Mouse (Mus musculus): ENCODE measurements at regions not wholly inside any gene's neighbourhood (a gene's known extent, or its start where the extent isn't known, plus 50 kb on each side); places are given as distances from the start of the nearest gene placed in this dataset.

- Histone ChIP-seq H3K4me1 (ENCODE audit: control insufficient read depth, insufficient read depth, low read length) (peaks cover 3% of the 10 kb centered on the region), H3K27me3 (ENCODE audit: control insufficient read depth, insufficient read depth, low read length) (no peaks in the 10 kb centered on the region), H3K27ac (ENCODE audit: control insufficient read depth, insufficient read depth, low read depth, low read length) (no peak overlapping the region), H3K36me3 (ENCODE audit: control insufficient read depth, insufficient read depth, low read length) (no peaks in the 10 kb centered on the region), H3K4me3 (ENCODE audit: control insufficient read depth, low read depth, low read length) (no peak overlapping the region)
- TF ChIP-seq CTCF (IDR thresholded peaks at IDR 0.05; ENCODE audit: control insufficient read depth, insufficient read depth, insufficient replicate concordance, low read depth, low read length) (no peak), POLR2A (IDR thresholded peaks at IDR 0.05; ENCODE audit: control insufficient read depth, low read depth, low read length) (no peak)
These were observed 342.2 kb upstream of the Zfp462 start for GRCm38 (mm10) chr4:54602513-54603205.

GRCm38 (mm10) chr4:54610101-54610500 is 334.7 kb upstream of the Zfp462 start:
- TF ChIP-seq CTCF (IDR thresholded peaks at IDR 0.05; ENCODE audit: control insufficient read depth, insufficient read depth, insufficient replicate concordance, low read depth, low read length) = no peak
- TF ChIP-seq POLR2A (IDR thresholded peaks at IDR 0.05; ENCODE audit: control insufficient read depth, low read depth, low read length) = no peak
- Histone ChIP-seq H3K27me3 (ENCODE audit: control insufficient read depth, insufficient read depth, low read length) (no peaks in the 10 kb centered on the region), H3K27ac (ENCODE audit: control insufficient read depth, insufficient read depth, low read depth, low read length) (no peak overlapping the region), H3K36me3 (ENCODE audit: control insufficient read depth, insufficient read depth, low read length) (no peaks in the 10 kb centered on the region), H3K4me1 (ENCODE audit: control insufficient read depth, insufficient read depth, low read length) (no peaks in the 10 kb centered on the region), H3K4me3 (ENCODE audit: control insufficient read depth, low read depth, low read length) (no peak overlapping the region)

- no peak overlapping the region for H3K27ac ChIP-seq (ENCODE audit: control insufficient read depth, insufficient read depth, low read depth, low read length)
- H3K4me1 ChIP-seq (ENCODE audit: control insufficient read depth, insufficient read depth, low read length) = no peaks in the 10 kb centered on the region
- no peaks in the 10 kb centered on the region for H3K36me3 ChIP-seq (ENCODE audit: control insufficient read depth, insufficient read depth, low read length)
- no peaks in the 10 kb centered on the region for H3K27me3 ChIP-seq (ENCODE audit: control insufficient read depth, insufficient read depth, low read length)
- no peak overlapping the region for H3K4me3 ChIP-seq (ENCODE audit: control insufficient read depth, low read depth, low read length)
- TF ChIP-seq POLR2A (IDR thresholded peaks at IDR 0.05; ENCODE audit: control insufficient read depth, low read depth, low read length) = no peak
- no peak for TF ChIP-seq CTCF (IDR thresholded peaks at IDR 0.05; ENCODE audit: control insufficient read depth, insufficient read depth, insufficient replicate concordance, low read depth, low read length)
These were observed 332.6 kb upstream of the Zfp462 start for GRCm38 (mm10) chr4:54611990-54612980.

- no peak overlapping the region for H3K4me3 ChIP-seq (ENCODE audit: control insufficient read depth, low read depth, low read length)
- no peak for TF ChIP-seq POLR2A (IDR thresholded peaks at IDR 0.05; ENCODE audit: control insufficient read depth, low read depth, low read length)
- TF ChIP-seq CTCF (IDR thresholded peaks at IDR 0.05; ENCODE audit: control insufficient read depth, insufficient read depth, insufficient replicate concordance, low read depth, low read length) = no peak
- H3K36me3 ChIP-seq (ENCODE audit: control insufficient read depth, insufficient read depth, low read length) = no peaks in the 10 kb centered on the region
- H3K27me3 ChIP-seq (ENCODE audit: control insufficient read depth, insufficient read depth, low read length) = no peaks in the 10 kb centered on the region
- H3K27ac ChIP-seq (ENCODE audit: control insufficient read depth, insufficient read depth, low read depth, low read length) = no peak overlapping the region
- H3K4me1 ChIP-seq (ENCODE audit: control insufficient read depth, insufficient read depth, low read length) = no peaks in the 10 kb centered on the region
These were observed 331.8 kb upstream of the Zfp462 start for GRCm38 (mm10) chr4:54613076-54613475.

- H3K4me1 ChIP-seq (ENCODE audit: control insufficient read depth, insufficient read depth, low read length) = no peaks in the 10 kb centered on the region
- H3K27ac ChIP-seq (ENCODE audit: control insufficient read depth, insufficient read depth, low read depth, low read length) = no peak overlapping the region
- no peaks in the 10 kb centered on the region for H3K27me3 ChIP-seq (ENCODE audit: control insufficient read depth, insufficient read depth, low read length)
- no peak overlapping the region for H3K4me3 ChIP-seq (ENCODE audit: control insufficient read depth, low read depth, low read length)
- TF ChIP-seq POLR2A (IDR thresholded peaks at IDR 0.05; ENCODE audit: control insufficient read depth, low read depth, low read length) = no peak
- TF ChIP-seq CTCF (IDR thresholded peaks at IDR 0.05; ENCODE audit: control insufficient read depth, insufficient read depth, insufficient replicate concordance, low read depth, low read length) = no peak
- no peaks in the 10 kb centered on the region for H3K36me3 ChIP-seq (ENCODE audit: control insufficient read depth, insufficient read depth, low read length)
These were observed 331.2 kb upstream of the Zfp462 start for GRCm38 (mm10) chr4:54613611-54614010.

GRCm38 (mm10) chr4:54615886-54616285 is 329.0 kb upstream of the Zfp462 start:
- TF ChIP-seq POLR2A (IDR thresholded peaks at IDR 0.05; ENCODE audit: control insufficient read depth, low read depth, low read length) (no peak), CTCF (IDR thresholded peaks at IDR 0.05; ENCODE audit: control insufficient read depth, insufficient read depth, insufficient replicate concordance, low read depth, low read length) (no peak)
- Histone ChIP-seq H3K4me1 (ENCODE audit: control insufficient read depth, insufficient read depth, low read length) (no peaks in the 10 kb centered on the region), H3K27me3 (ENCODE audit: control insufficient read depth, insufficient read depth, low read length) (no peaks in the 10 kb centered on the region), H3K36me3 (ENCODE audit: control insufficient read depth, insufficient read depth, low read length) (no peaks in the 10 kb centered on the region), H3K4me3 (ENCODE audit: control insufficient read depth, low read depth, low read length) (no peak overlapping the region), H3K27ac (ENCODE audit: control insufficient read depth, insufficient read depth, low read depth, low read length) (no peak overlapping the region)
